Mouse (Mus musculus) limb, embryonic 14.5 days (tissue): ENCODE measurements around the gene Tnpo1. TPM values are rescaled to one million over a fixed set of nuclear protein-coding genes. Genes with fewer than 3 reads are reported as not detected.
"Not testable (repeated sequence)": the region's sequence is repeated elsewhere in the genome, so short reads cannot be mapped to it uniquely, and the experiment has no call there.

Source experiments
- ATAC-seq: fragments of 200-750 bp; cut with Nextera tagmentation; 2 replicates; pipeline ENCODE4 v1.8.0; 2017; ENCODE audit warnings: low read depth, moderate number of reproducible peaks, moderate TSS enrichment; ENCODE audit not compliant: low FRiP score
- DNase-seq: peaks from one replicate; pipeline ENCODE4 v3.0.0-alpha.2; 2015; ENCODE audit warnings: low spot score
- H3K27ac ChIP-seq: fragments of 300-500 bp; sonication (generic); replicated peaks from 2 replicates; pipeline ENCODE4 v1.5.1; 2014; ENCODE audit warnings: low read depth, mild to moderate bottlenecking, low read length, moderate library complexity, mixed read lengths
- H3K27me3 ChIP-seq: fragments of 300-500 bp; sonication (generic); 2 replicates; pipeline ENCODE4 v1.6.1; 2014; ENCODE audit warnings: low read length, mixed read lengths; ENCODE audit not compliant: control insufficient read depth, insufficient read depth
- H3K36me3 ChIP-seq: fragments of 300-500 bp; sonication (generic); 2 replicates; pipeline ENCODE4 v1.6.1; 2014; ENCODE audit warnings: mild to moderate bottlenecking, low read length, moderate library complexity, mixed read lengths; ENCODE audit not compliant: control insufficient read depth, insufficient read depth
- H3K4me1 ChIP-seq: fragments of 300-500 bp; sonication (generic); 2 replicates; pipeline ENCODE4 v1.6.1; 2014; ENCODE audit warnings: antibody characterized with exemption, low read length, mixed read lengths; ENCODE audit not compliant: control insufficient read depth, insufficient read depth
- H3K4me2 ChIP-seq: fragments of 300-500 bp; sonication (generic); replicated peaks from 2 replicates; pipeline ENCODE4 v1.6.1; 2014; ENCODE audit warnings: low read depth, mild to moderate bottlenecking, low read length, moderate library complexity; ENCODE audit not compliant: severe bottlenecking
- H3K4me3 ChIP-seq: fragments of 300-500 bp; sonication (generic); replicated peaks from 2 replicates; pipeline ENCODE4 v1.5.1; 2014; ENCODE audit warnings: low read length
- H3K9ac ChIP-seq: fragments of 300-500 bp; sonication (generic); 2 replicates; pipeline ENCODE4 v1.6.1; 2014; ENCODE audit warnings: mild to moderate bottlenecking, low read depth, low read length, moderate library complexity; ENCODE audit not compliant: severe bottlenecking
- H3K9me3 ChIP-seq: fragments of 300-500 bp; sonication (generic); 2 replicates; pipeline ENCODE4 v1.6.1; 2016; ENCODE audit warnings: low read length; ENCODE audit not compliant: control insufficient read depth
- POLR2A ChIP-seq: fragments of 200-500 bp; IDR thresholded peaks from 2 replicates; pipeline ENCODE4 v1.8.0; 2012; ENCODE audit warnings: inconsistent platforms, mild to moderate bottlenecking, moderate library complexity, borderline replicate concordance; ENCODE audit not compliant: insufficient read depth, insufficient read length; ENCODE audit errors: extremely low read depth
- WGBS: fragments of 180-500 bp; shearing (Covaris S2); extraction: QIAGEN DNeasy Blood & Tissue Kit; methylation state at CpG from one replicate; pipeline ENCODE4 v1.1.7; 2014; 5-methylcytosine and 5-hydroxymethylcytosine counted together
- polyA plus RNA-seq, 2 experiments: library from polyadenylated mRNA; depleted of rRNA in 1 of 2; stranded (reverse) in 1 of 2; unstranded in 1 of 2; fragments of >200 nt; fragmentation: Nextera tagmentation in 1 of 2; extraction: Ambion mirVana in 1 of 2; gene quantifications; 2 replicates each; pipeline versions ENCODE4 v1.2.1 to v1.2.3; 2012 to 2014

The Tnpo1 gene
- polyA plus RNA-seq, 2 experiments = 38.7 to 43.2 TPM

GRCm38 (mm10) chr13:98836423-98837088 lies 89.6 kb downstream of the Tnpo1 start:
- H3K9ac ChIP-seq = no peak overlapping the region
- TF ChIP-seq POLR2A = no peak

GRCm38 (mm10) chr13:98835740-98836139 lies 90.4 kb downstream of the Tnpo1 start:
- 91% methylated on average over 5 of the region's 5 CpGs for WGBS
- no peaks in the 10 kb centered on the region for H3K4me1 ChIP-seq
- H3K27ac ChIP-seq = no peak overlapping the region
- no peak overlapping the region for H3K9ac ChIP-seq
- DNase-seq (no peak), ATAC-seq (no peak)
- TF ChIP-seq POLR2A = no peak
- no peak overlapping the region for H3K4me3 ChIP-seq
- no peaks in the 10 kb centered on the region for H3K9me3 ChIP-seq
- H3K36me3 ChIP-seq = peaks cover 27% of the 10 kb centered on the region
- no peaks in the 10 kb centered on the region for H3K27me3 ChIP-seq
- no peak overlapping the region for H3K4me2 ChIP-seq

More at GRCm38 (mm10) chr13:98836423-98837088, 89.6 kb downstream of the Tnpo1 start:
- Histone ChIP-seq H3K9me3 (no peaks in the 10 kb centered on the region), H3K4me2 (no peak overlapping the region), H3K27me3 (no peaks in the 10 kb centered on the region), H3K36me3 (peaks cover 32% of the 10 kb centered on the region), H3K27ac (no peak overlapping the region), H3K4me3 (no peak overlapping the region), H3K4me1 (no peaks in the 10 kb centered on the region)
- WGBS = 86% methylated on average over 6 of the region's 6 CpGs
- DNase-seq = no peak
- ATAC-seq = no peak

- Histone ChIP-seq H3K4me3 (no peak overlapping the region), H3K36me3 (peaks cover 18% of the 10 kb centered on the region), H3K4me1 (no peaks in the 10 kb centered on the region), H3K4me2 (no peak overlapping the region), H3K27me3 (no peaks in the 10 kb centered on the region), H3K9ac (no peak overlapping the region), H3K27ac (no peak overlapping the region), H3K9me3 (no peaks in the 10 kb centered on the region)
- no peak for TF ChIP-seq POLR2A
- WGBS = 86% methylated on average over 3 of the region's 3 CpGs
- DNase-seq = no peak
- ATAC-seq = no peak
Measured at GRCm38 (mm10) chr13:98834723-98835122, 91.5 kb downstream of the Tnpo1 start.

GRCm38 (mm10) chr13:98834199-98834598 lies 92.0 kb downstream of the Tnpo1 start:
- Histone ChIP-seq H3K27ac (no peak overlapping the region), H3K4me1 (no peaks in the 10 kb centered on the region), H3K4me3 (no peak overlapping the region), H3K36me3 (peaks cover 14% of the 10 kb centered on the region), H3K27me3 (no peaks in the 10 kb centered on the region), H3K9me3 (no peaks in the 10 kb centered on the region), H3K9ac (no peak overlapping the region), H3K4me2 (no peak overlapping the region)
- no peak for DNase-seq
- ATAC-seq = no peak
- WGBS = 52% methylated on average over 1 of the region's 1 CpGs
- no peak for TF ChIP-seq POLR2A

- H3K4me2 ChIP-seq = no peak overlapping the region
- H3K9ac ChIP-seq = no peak overlapping the region
- ATAC-seq (no peak), DNase-seq (no peak)
- H3K36me3 ChIP-seq = 0 out of 2 replicates have a peak, but pooled peaks cover 6% of the 10 kb centered on the region
- no peaks in the 10 kb centered on the region for H3K9me3 ChIP-seq
- no peak overlapping the region for H3K4me3 ChIP-seq
- no peaks in the 10 kb centered on the region for H3K27me3 ChIP-seq
- H3K4me1 ChIP-seq = no peaks in the 10 kb centered on the region
- no peak for TF ChIP-seq POLR2A
- no peak overlapping the region for H3K27ac ChIP-seq
- WGBS = 80% methylated on average over 10 of the region's 10 CpGs
Measured at GRCm38 (mm10) chr13:98832451-98833450, 93.4 kb downstream of the Tnpo1 start.

GRCm38 (mm10) chr13:98829026-98829425 lies 97.2 kb downstream of the Tnpo1 start:
- H3K36me3 ChIP-seq, H3K9me3 ChIP-seq, DNase-seq, H3K4me1 ChIP-seq, H3K4me3 ChIP-seq, H3K9ac ChIP-seq, H3K4me2 ChIP-seq, H3K27ac ChIP-seq, H3K27me3 ChIP-seq, ATAC-seq: not testable (repeated sequence)
- 95% methylated on average over 6 of the region's 6 CpGs for WGBS
